Mouse (Mus musculus) cerebellum, adult (tissue): ENCODE measurements at regions not wholly inside any gene's neighbourhood (a gene's known extent, or its start where the extent isn't known, plus 50 kb on each side); places are given as distances from the start of the nearest gene placed in this dataset.

Source experiments
- ATAC-seq: cut with Nextera tagmentation; 2 replicates; pipeline ENCODE4 v1.9.2; 2017; ENCODE audit warnings: mild to moderate bottlenecking, moderate library complexity, mixed read lengths; ENCODE audit not compliant: insufficient number of reproducible peaks, low FRiP score, low TSS enrichment

DNA sequence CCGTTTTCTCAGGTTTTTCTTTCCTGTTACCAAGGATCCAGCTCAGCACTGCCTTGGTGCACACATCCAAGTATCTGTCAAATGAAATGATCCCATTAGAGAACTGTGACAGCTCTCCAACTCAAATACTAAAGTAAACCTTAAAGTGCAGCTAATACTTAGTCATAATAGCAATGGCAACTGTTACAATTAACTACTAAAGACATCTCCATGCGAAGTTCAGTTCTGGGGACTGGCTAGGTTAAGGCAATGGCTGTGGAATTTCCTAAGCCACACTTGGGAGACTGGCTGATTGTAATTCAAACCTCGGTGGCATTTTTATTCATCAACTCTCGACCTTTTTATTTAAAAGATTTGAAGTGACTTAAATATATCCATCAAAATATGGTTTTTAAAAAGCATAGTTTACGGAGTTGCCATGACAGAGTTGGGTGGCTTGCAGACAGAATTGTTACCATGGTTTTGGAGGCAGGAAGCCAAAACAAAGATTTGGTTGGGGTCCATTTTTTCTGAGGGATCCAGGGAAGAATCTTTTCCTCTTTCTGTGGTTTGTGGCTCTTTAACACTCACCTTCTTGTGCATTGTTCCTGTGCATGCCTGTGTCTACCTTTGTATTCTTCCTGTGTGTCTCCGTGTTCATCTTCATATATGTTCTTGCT lies 143.3 kb upstream of the Nfe2l3 start:
- ATAC-seq: no peak

DNA sequence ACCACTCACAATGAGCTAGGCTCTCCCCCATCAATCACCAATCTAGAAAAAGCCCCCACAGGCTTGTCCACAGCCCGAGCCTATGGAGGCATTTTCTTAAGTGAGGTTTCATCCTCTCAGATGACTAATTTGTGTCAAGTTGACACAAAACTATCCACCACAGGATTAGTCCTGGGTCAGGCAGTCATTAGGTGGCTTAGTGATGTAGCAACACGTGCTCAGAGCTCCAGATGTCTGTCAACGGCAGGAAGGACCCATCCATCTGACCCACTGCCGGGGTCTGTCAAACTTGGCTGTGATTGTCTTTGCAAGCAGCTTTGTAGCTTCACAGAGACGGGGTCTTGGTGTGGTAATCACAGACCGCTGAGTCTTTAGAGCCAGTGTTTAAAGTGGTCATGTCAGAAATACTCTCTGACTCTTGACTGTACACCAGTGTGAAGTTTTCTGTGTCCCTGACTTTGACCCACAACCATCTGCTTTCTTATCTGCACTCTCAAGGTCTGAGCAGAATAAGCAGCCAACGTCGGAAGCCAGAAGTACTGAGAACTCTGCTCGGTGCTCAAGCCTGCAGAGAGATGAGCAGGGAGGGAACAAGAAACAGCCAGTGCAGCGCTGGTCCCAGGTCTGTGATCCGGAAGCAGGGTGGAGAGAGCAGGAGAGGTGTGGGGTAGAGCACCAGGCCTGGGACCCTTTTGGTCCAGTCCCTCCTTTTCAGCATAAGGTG lies 131.6 kb upstream of the Nfe2l3 start:
- no peak for ATAC-seq

DNA sequence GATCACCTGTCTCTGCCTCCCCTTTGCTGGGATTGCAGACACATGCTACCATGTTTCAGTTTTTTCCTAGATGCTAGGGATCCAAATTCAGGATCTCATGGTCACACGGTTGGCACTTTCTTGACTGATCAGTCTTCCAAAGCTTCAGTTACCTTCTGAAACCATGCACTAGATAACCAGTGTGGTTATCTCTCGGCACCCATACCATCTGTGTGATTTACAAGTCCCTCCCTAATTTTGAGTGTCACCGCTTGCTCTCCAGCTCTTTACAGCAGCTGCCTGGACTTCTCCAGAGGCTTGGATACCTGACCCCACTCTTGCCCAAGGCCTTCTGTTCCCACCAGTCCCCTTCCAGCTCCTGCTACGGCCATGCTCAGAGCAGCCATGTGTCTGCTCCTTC lies 130.6 kb upstream of the Nfe2l3 start:
- no peak for ATAC-seq

DNA sequence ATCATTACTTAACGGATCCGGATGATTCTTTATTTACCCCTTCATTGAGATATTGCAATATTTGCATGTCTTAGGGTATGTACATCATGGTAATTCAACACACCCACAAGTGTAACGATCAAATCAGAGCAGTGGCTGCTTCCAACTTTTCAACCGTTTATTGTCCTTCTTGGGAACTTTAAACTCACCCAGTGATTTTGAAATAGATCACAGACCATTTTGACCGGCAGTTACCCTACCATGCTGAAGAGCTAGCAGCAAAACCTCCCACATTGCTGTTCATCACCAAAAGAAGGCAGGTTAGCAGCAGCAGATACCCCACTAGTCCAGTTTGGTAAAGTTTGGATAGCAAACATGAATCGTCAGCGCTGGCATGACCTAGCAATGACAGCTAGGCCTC lies 130.2 kb upstream of the Nfe2l3 start:
- no peak for ATAC-seq

DNA sequence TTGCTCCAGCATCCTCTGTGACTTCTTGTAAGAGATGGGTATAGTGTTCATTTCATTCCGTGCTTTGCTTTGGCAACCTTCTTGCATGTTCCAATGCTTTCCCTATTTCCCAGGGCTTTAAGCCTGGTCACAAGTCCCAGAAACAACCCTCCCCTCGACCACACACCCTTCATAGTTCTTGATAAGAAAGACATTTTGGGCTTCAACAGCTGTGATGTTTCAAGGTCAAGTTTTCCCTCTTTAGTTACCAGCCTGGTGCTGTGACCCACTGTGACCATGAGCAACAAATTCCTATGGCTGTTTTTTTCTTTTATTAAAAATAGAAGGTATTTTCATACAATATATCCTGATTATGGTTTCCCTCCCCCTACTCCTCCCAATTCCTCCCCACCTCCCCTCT lies 114.1 kb upstream of the Nfe2l3 start:
- no peak for ATAC-seq

DNA sequence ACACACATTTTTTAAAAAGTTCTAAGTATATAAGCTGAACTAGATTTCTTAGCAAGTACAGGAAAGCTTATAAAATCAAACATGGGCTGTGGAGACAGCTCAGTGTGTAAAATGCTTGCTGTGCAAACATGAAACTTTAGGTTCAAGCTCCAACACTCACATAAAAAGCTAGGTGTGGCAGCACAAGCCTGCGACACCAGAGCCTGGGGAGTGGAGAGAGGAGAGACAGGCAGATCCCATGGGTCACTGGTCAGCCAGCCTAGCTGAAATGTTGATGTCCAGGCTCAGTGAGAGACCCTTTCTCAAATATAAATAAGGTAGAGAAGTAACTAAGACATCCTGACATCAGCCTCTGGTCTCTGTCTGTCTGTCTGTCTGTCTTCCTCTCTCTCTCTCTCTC lies 112.5 kb upstream of the Nfe2l3 start:
- no peak for ATAC-seq

DNA sequence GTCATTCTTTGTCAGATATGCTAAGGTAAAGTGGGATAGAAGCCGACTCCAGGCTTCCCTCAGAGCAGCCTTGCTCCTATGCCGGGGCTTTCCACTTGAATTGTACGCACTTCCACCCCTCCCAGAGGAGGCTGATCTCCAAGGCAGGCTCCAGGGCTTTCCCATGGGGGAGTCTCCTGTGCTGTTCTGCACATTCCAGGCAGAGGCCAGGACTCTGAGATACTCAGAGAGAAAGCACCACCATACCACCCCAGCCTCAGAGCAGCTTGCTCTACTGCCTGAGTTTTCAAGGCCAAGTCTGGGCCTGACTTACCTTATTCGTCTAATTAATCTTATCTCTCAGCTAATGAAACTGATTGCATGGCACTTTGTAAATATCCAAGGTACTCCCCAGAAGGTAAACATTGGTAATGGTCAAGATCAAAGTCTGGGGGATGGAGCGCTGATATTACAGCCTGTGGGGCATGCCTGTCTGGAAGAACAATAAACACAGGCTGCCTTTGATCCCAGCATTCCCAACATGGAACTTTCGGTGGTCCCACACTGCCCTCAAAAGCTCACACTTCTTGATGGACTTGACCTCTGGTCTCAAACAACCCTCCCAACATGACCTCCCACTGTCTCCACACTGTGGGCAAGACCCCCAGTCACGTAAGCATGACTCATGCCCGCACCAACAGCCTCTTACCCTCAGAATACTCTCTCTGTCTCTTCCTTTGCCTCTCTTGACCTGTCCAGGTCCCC lies 111.6 kb upstream of the Nfe2l3 start:
- no peak for ATAC-seq

DNA sequence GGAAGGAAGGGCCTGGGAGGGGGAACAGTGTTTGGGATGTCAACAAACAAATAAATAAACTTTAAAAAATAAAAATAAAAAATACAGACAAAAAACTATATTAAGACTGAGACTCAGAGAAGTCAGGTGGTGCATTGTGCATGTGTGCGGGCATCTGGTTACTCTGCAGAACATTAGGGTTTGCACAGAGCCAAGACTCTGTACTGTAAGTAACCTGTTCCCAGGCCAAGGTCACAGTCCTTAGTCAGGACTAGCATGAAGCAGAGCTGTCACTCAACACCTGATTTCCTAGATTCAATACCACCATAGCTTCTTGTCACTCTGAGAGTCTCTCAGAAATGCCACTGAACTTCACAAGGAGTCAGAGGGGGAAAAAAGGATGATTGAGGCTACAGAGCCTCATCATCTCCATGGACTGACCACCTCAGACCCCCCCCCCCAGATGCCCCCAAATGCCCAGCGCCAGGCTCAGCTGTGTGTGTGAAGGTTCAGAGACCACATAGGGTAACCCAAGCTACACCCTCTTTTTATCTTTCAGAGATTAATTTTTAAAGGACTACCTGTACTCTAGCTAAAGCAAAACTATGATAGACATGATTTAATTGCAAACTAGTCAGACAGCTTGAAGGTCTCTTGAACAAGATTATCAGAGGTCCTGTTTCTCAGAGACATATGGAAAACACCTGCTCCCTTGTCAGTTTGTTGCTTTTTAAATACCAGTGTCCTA lies 106.2 kb upstream of the Nfe2l3 start:
- ATAC-seq: no peak

DNA sequence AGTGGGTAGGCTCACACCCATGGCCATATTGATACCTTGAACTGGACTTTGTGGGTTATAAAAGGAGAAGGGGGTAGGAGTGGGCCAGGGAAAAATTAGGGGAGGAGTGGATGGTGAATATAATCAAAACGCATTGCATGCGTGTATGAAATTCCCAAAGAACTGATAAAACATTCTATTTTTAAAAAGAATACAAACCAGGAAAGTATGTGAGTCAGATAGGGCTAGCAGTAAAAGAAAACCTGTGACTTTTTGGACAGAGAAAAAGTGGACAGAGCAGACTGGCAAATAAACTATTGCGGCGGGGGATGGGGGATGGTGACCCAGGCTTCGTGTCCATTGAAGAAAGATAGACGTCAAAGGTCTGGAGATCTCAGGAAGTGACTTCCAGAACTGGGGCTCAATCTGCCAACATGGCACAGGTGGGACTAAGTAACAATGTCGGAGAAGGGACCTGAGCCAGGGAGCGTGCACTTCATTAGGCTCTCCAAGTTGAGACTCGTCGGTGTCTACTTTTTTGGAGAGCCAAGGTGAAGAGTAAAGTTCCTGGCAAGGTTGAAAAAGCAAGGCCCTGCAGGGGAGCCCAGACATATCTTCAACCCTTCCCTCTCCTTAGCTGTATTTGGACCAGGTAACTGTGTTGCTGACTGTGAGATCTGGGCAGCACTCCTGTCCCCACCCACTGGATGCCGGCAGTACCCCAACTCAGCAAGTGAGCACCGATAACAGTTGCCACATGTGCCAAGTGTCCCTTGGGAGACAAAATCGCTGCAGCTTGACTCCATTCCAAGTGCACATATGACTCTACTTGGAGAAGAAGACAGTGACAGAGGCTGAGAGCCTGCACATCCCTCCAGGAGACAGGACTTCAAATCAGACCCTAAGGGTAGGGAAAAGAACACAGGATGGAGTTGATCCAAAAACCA lies 103.1 kb upstream of the Nfe2l3 start:
- ATAC-seq: no peak

DNA sequence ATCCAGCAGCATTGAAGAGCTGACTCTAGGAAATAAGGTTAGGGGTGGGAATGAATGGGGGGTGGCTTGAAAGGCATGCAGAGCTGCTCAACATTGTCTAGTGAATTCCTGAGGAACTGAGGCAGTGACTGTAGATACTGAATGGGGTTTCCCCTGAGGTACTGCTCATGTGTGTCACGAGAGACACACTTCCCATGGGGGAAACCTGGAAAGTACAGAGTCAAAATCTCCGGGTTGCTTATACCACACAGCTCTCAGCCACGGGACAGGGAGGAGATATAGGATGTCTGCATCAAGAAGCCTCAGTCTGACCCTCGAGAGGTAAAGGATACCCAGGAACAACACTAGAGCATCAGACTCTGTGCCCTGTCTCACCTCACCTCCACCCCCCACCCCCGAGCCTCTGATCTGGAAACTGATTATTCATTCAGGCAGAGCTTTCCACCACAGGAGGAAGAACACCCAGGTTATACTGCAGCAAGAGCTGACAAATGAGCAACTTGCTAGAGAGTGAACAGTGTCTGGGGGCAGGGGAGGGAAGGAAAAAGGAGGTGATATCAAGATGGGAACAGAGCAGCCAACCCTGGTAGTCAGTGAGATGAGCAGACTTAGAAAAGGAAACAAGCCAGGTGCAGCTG lies 102.3 kb upstream of the Nfe2l3 start:
- ATAC-seq: no peak

DNA sequence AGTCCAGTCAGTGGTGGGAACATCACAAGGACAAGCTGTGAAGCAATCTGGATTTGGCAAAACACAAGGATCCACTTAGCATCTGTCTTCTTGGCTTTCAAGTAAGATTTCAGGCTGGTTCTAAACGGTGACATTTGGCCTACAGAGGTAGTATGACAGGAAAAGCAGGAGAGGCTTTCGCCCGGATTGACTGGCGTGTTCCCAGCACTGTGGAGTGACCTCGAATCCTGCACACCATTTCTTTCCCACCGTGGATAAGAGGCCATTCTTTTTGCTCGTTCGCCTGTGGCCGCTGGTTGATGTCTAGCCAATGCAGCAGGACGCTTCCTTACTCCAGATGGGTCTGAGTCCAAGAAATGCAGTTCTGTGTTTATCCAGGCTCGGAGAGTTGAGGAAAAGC lies 99.6 kb upstream of the Nfe2l3 start:
- no peak for ATAC-seq

DNA sequence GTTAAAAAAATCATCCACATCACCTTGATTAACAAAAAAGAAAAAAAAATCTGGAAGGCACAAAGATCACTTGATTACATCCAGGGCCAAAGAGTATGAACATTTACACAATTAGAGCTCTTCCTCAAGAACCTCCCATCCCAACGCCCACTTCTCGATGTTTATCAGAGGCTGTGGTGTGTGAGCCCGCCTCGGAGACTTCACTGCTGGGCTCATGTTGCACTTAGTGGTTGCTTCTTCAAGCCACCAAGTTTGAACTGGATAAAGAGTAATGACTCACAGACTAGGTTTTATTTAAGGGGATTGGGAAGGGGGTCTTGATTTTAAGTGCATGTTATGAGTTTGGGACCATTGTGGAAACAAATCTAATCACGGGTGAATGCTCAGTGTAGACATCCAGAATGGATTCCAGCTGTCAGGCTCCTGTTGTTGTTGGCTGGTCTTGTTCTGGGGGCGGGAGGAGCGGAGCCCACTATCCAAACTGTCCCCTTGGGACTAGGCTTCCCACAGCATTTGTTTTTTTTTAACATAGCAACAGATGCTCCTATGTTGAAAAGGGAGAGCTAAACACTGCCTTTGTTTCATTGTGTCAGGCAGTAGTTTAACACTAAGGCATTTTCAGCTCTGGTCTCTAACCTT lies 98.6 kb upstream of the Nfe2l3 start:
- ATAC-seq: no peak

DNA sequence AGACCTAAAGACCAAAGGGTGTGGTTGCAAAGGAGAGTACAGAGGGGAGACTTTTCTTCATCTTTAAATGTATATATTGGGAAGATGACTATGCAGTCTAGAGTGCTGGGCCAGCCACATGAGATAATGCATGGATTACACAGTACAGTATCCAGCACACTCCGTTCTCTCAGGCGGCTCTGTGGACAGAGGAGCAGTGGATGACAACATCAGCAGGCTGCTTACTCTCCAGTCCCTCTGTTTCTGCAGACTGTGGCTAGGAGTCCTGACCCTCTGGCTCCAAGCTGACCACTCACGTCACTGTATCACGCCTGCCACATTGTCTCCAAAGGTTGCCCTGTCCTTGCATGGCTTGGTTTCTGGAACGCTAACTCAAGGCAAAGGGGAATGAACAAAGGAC lies 97.2 kb upstream of the Nfe2l3 start:
- no peak for ATAC-seq

DNA sequence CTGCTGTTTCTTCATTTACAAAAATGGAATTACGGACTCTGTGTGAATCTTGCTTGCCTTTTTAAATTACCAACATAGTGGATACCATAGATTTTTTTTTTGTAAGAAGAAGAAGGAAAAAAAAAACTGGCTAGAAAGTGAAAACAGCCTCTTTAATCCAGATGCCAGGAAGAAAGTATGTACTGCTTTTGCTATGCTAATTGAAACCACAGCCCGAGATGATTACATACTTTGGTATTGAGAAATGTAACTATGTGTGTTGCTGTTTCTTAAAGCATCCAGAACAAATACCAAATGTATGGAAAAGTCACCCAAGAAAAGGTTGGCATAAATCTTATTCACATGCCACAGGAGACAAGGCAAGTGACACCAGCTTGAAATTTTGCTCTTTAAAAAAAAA lies 93.2 kb upstream of the Nfe2l3 start:
- ATAC-seq: no peak

DNA sequence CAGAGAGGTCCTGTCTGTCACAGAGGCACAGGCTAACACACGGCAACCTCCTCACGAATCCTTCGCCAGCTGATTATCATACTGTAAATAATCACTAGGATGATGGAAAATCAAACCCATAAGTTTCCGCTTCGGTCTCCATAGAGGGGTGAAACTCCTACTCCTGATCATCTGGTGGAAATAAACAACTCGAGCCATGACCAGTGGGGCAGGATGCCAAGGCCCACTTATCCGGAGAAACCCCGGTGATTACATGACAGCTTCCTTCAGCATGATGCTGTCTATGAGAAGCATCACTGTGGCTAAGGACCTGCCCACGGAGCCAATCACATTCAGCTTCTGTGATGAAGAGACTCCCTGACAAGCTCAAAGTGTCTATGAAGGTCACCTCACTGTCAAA lies 84.7 kb upstream of the Nfe2l3 start:
- ATAC-seq: no peak

DNA sequence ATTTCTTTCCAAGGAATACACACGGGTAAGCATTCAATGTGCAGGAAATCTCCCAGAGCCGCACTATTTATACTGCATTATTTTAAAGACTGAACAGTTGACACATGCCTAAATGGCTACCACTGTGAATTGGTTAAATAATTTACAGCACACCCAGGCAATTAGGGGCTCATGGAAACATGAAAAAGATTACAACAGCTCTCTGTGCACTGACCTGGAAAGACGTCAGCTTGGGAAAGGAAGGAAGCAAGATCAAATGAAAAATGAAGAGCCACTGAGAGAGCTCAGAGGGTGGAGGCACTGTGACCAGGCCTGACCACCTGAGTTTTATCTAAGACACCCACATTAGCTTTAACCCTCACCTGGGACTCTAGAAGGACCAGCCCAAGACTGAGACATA lies 82.7 kb upstream of the Nfe2l3 start:
- ATAC-seq: no peak

DNA sequence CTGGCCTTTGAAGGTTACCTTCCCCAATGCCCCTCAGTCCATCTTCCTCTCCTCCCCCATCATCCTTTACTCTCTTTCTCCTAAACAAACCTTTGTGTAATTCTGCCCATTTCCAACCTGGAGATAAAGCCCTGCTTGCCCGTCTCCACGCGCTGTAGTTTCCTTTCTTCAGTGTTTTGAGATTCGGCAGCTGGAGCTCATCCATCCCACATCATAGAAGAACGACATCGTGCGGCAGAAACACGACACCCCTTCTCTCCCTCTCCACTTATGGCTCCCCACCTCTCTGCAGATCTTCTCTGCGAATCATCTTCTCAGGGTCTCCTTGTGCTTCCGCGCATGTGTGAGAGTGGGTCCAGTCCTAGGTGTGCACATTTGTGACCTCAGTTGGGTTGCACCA lies 77.4 kb upstream of the Nfe2l3 start:
- no peak for ATAC-seq

DNA sequence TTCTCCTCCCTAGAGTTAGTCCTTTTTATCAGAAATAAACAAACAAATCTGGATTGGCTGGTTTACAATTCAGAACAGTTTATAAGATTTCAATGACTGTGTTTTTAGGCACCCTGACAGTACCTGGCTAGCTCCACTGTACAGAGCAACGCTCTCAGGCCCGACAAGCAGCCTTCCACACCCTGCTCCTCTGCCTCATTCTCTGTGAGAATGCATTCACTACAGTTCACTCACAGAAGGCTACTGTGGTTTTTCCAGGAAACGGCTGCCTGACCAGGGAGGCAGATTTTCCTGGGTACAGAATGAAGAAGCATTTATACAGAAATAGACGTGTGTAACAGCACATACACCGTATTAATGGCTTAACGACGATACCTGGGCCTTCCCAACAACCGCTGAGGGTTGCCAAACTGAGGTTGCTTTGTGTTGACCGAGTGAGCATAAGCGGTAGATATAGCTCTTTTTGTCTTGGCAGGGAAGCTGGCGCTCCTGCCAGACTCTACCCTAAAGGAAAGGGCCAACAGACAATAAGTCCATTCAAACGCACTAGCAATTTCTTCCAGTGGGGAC lies 70.8 kb upstream of the Nfe2l3 start:
- no peak for ATAC-seq
